Mouse (Mus musculus) forebrain, embryonic 16.5 days (tissue): Measurements from ENCODE around the gene Slc7a5. TPM values are rescaled to one million over a fixed set of nuclear protein-coding genes. Genes with fewer than 3 reads are reported as not detected.

Source experiments
- ATAC-seq: fragments of 200-750 bp; cut with Nextera tagmentation; 2 replicates; pipeline ENCODE4 v1.8.0; 2017; ENCODE audit warnings: mild to moderate bottlenecking, moderate library complexity
- H3K27ac ChIP-seq: fragments of 300-500 bp; sonication (generic); 2 replicates; pipeline ENCODE4 v1.5.1; 2014; ENCODE audit warnings: low read length, control low read depth
- H3K27me3 ChIP-seq: fragments of 300-500 bp; sonication (generic); replicated peaks from 2 replicates; pipeline ENCODE4 v1.6.1; 2014; ENCODE audit warnings: low read length; ENCODE audit not compliant: control insufficient read depth, insufficient read depth
- H3K36me3 ChIP-seq: fragments of 300-500 bp; sonication (generic); 2 replicates; pipeline ENCODE4 v1.6.1; 2014; ENCODE audit not compliant: control insufficient read depth, insufficient read depth
- H3K4me1 ChIP-seq: fragments of 300-500 bp; sonication (generic); replicated peaks from 2 replicates; pipeline ENCODE4 v1.6.1; 2014; ENCODE audit warnings: low read length; ENCODE audit not compliant: control insufficient read depth, insufficient read depth
- H3K4me2 ChIP-seq: fragments of 300-500 bp; sonication (generic); 2 replicates; pipeline ENCODE4 v1.6.1; 2014; ENCODE audit warnings: mild to moderate bottlenecking, low read length, control low read depth
- H3K4me3 ChIP-seq: fragments of 300-500 bp; sonication (generic); replicated peaks from 2 replicates; pipeline ENCODE4 v1.5.1; 2014; ENCODE audit warnings: mild to moderate bottlenecking, low read length, control low read depth
- H3K9ac ChIP-seq: fragments of 300-500 bp; sonication (generic); replicated peaks from 2 replicates; pipeline ENCODE4 v1.6.1; 2014; ENCODE audit warnings: low read depth, low read length, control low read depth
- H3K9me3 ChIP-seq: fragments of 300-500 bp; sonication (generic); 2 replicates; pipeline ENCODE4 v1.6.1; 2016; ENCODE audit warnings: low read length; ENCODE audit not compliant: control insufficient read depth
- WGBS: fragments of 180-500 bp; shearing (Covaris S2); extraction: QIAGEN DNeasy Blood & Tissue Kit; methylation state at CpG from one replicate; pipeline ENCODE4 v1.1.7; 2014; 5-methylcytosine and 5-hydroxymethylcytosine counted together
- polyA plus RNA-seq: library from polyadenylated mRNA; unstranded; fragments of >200 nt; fragmentation: Nextera tagmentation; extraction: Ambion mirVana; gene quantifications from 2 replicates; pipeline ENCODE4 v1.2.1, GENCODE M21; 2015

Gene Slc7a5
- polyA plus RNA-seq, 1 experiment from 2014 or later = 44.1 TPM

DNA sequence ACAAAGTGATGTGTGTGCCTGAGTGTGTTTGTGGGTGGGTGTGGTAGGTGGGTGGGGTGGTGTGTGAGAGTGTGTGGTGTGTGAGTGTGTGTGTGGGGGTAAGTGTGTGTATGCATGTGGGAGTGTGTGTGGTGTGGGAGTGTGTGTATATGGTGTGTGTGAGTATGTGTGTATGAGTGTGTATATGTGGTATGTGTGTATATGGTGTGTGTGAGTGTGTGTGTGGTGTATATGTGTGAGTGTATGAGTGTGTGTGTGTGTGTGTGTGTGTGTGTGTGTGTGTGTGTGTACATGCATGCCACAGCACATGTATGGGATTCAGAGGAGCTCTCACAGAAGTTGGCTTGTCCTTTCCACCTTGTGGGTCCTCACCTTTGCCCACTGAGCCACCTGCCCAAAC lies 60.7 kb downstream of the Slc7a5 start:
- H3K4me1 ChIP-seq = peaks cover 9% of the 10 kb centered on the region
- no peak overlapping the region for H3K4me2 ChIP-seq
- no peak overlapping the region for H3K27ac ChIP-seq
- no peak overlapping the region for H3K9ac ChIP-seq
- no peak overlapping the region for H3K4me3 ChIP-seq
- no peaks in the 10 kb centered on the region for H3K36me3 ChIP-seq
- no peaks in the 10 kb centered on the region for H3K9me3 ChIP-seq
- H3K27me3 ChIP-seq = no peaks in the 10 kb centered on the region
- no peak for ATAC-seq

DNA sequence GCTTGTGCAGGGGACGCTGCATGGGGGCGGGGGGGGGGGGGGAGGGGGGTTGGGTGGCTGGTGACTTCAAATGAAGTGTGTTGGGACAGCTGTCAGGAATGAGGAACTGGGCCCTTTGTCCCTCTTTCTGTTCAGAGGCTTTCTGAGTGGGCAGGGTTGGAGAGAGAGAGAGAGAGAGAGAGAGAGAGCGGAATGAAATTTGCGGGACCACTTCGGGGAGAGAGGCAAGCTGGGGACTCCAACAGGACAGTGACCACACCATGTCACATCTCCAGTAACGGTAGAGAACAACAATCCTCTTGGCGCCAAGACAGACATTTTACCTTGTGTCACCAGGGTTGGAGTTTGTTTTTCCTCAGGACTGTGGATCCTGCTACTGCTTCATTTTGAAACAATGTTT lies 62.7 kb downstream of the Slc7a5 start:
- Histone ChIP-seq H3K9ac (no peak overlapping the region), H3K4me2 (no peak overlapping the region), H3K27me3 (no peaks in the 10 kb centered on the region), H3K4me3 (no peak overlapping the region), H3K4me1 (no peaks in the 10 kb centered on the region), H3K9me3 (no peaks in the 10 kb centered on the region), H3K27ac (no peak overlapping the region), H3K36me3 (no peaks in the 10 kb centered on the region)
- 65% methylated on average over 5 of the region's 7 CpGs for WGBS
- ATAC-seq = no peak

DNA sequence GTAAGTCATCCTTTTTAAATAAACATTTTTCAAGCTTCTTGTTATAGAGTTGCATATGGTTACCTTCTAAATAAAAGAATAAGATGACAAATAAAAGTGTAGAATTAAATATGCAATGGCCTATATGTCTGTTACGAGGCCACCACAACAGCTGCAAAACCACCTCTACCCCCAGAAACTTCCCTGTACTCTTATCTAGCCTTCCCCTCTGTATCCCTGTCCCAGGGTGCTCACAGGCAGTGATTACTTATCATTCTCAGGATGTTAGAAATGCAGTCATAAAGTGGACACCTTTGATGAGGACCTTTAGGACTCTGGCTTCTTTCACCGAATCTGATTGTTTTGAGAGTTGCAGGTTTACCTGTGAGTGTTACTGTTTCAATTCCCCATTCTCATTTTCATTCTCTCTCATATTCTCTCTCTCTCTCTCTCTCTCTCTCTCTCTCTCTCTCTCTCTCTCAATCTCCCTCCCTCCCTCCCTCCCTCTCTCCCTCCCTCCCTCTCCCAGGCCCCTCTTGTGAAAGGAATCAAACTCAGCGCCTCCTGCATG lies 64.2 kb downstream of the Slc7a5 start:
- 86% methylated on average over 3 of the region's 3 CpGs for WGBS
- no peaks in the 10 kb centered on the region for H3K27me3 ChIP-seq
- no peak overlapping the region for H3K4me3 ChIP-seq
- H3K36me3 ChIP-seq = no peaks in the 10 kb centered on the region
- H3K9me3 ChIP-seq = no peaks in the 10 kb centered on the region
- no peaks in the 10 kb centered on the region for H3K4me1 ChIP-seq
- H3K27ac ChIP-seq = no peak overlapping the region
- ATAC-seq = no peak
- no peak overlapping the region for H3K4me2 ChIP-seq
- H3K9ac ChIP-seq = no peak overlapping the region

DNA sequence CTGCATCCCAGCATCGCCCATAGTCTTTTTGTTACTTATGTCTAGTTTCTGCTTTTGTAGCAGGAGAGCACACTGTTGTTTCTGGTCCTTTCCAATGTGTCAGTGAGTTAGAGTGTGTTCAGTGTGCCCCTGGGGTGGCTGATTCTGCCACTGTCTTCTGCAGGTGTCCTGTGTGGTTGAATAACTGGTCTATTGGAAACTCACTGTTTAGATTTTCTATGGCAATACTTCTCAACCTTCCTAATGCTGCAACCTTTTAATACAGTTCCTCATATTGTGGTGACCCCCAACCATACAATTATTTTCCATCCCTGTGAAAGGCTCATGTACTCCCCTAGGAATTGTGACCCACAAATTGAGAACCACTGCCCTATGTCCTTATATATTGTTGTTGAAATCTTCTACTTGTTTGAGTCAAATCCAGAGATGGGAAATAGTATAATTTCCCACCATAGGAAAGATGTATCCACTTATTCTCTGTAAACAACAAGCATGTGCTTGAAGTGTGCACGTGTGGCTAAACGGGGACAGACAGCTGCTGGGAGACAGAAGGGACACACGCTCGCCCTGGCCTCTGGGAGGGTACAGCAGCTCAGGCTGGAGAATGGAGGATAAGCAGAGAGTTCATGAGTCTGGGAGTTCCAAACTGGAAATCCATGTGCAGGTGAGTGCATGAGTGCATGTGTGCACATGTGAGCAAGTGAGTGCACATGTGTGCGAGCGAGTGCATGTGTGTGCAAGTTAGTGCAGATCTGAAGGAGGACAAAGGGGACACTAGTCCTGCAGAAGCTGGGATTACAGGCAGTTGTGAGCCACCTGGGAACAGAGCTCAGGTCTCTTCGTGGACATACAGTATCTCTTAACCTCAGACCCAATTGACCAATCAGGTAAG lies 65.2 kb downstream of the Slc7a5 start:
- 88% methylated on average over 8 of the region's 8 CpGs for WGBS
- H3K4me3 ChIP-seq = no peak overlapping the region
- no peak overlapping the region for H3K27ac ChIP-seq
- H3K4me2 ChIP-seq = no peak overlapping the region
- H3K9ac ChIP-seq = no peak overlapping the region
- H3K36me3 ChIP-seq = no peaks in the 10 kb centered on the region
- ATAC-seq = no peak
- no peaks in the 10 kb centered on the region for H3K4me1 ChIP-seq
- no peaks in the 10 kb centered on the region for H3K9me3 ChIP-seq
- H3K27me3 ChIP-seq = no peaks in the 10 kb centered on the region

GRCm38 (mm10) chr8:121841242-121841641 lies 66.3 kb downstream of the Slc7a5 start:
- peak; percentile 20; the same call in 1 of the 2 replicates for ATAC-seq

GRCm38 (mm10) chr8:121832503-121832902 lies 75.0 kb downstream of the Slc7a5 start:
- no peak overlapping the region; the same call in 1 of the 2 replicates for H3K27ac ChIP-seq
- no peaks in the 10 kb centered on the region for H3K36me3 ChIP-seq
- peak overlapping the region; percentile 20; the same call in 1 of the 2 replicates for H3K4me3 ChIP-seq
- H3K9me3 ChIP-seq = no peaks in the 10 kb centered on the region
- 15% methylated on average over 6 of the region's 6 CpGs for WGBS
- peak overlapping the region; percentile 13; the same call in 1 of the 2 replicates for H3K4me2 ChIP-seq
- H3K4me1 ChIP-seq = peaks cover 18% of the 10 kb centered on the region
- ATAC-seq = 0 out of 2 replicates have a peak, but pooled peaks have one; percentile 31
- no peaks in the 10 kb centered on the region for H3K27me3 ChIP-seq
- H3K9ac ChIP-seq = no peak overlapping the region

More at GRCm38 (mm10) chr8:121841242-121841641, 66.3 kb downstream of the Slc7a5 start:
- 45% methylated on average over 8 of the region's 8 CpGs for WGBS
- no peak overlapping the region; the same call in 1 of the 2 replicates for H3K4me3 ChIP-seq
- H3K9ac ChIP-seq = no peak overlapping the region
- no peak overlapping the region for H3K4me2 ChIP-seq
- H3K27me3 ChIP-seq = no peaks in the 10 kb centered on the region
- H3K9me3 ChIP-seq = no peaks in the 10 kb centered on the region
- no peaks in the 10 kb centered on the region for H3K4me1 ChIP-seq
- no peak overlapping the region for H3K27ac ChIP-seq
- no peaks in the 10 kb centered on the region for H3K36me3 ChIP-seq

DNA sequence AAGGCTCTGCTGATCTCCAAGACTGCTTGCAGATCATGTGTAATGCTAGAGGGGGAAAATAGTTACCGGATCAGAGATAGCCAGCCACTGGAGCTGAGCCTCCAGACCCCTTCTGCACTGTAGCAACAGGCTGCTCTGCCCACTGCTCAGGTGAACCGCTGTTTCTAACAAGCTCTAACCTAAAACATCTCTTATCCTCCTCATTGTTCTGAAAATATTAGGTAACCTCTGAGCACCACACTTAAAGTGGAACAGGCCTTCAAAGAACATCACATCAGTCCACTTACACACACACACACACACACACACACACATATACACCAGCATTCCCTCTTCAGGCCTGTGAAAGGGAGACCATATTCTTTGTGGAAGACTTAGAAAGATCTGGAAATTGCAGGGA lies 75.4 kb downstream of the Slc7a5 start:
- no peak overlapping the region for H3K27ac ChIP-seq
- no peak overlapping the region for H3K4me3 ChIP-seq
- WGBS = 82% methylated on average over 2 of the region's 2 CpGs
- H3K27me3 ChIP-seq = no peaks in the 10 kb centered on the region
- no peaks in the 10 kb centered on the region for H3K9me3 ChIP-seq
- peaks cover 18% of the 10 kb centered on the region for H3K4me1 ChIP-seq
- H3K36me3 ChIP-seq = no peaks in the 10 kb centered on the region
- no peak overlapping the region for H3K9ac ChIP-seq
- ATAC-seq = no peak
- H3K4me2 ChIP-seq = peak overlapping the region; percentile 13; the same call in 1 of the 2 replicates

Other genes starting within 250 kb of the Slc7a5 start
- gene Jph3, start 178.1 kb downstream of the Slc7a5 start, polyA plus RNA-seq = 93.4 and 95.3 TPM in 2 replicates
- gene Klhdc4, start 78.1 kb downstream of the Slc7a5 start, polyA plus RNA-seq = 45.8 and 51.5 TPM in 2 replicates
- gene Car5a, start 37.2 kb upstream of the Slc7a5 start, polyA plus RNA-seq = 0.50 and 0.72 TPM in 2 replicates
- gene Banp, start 42.1 kb upstream of the Slc7a5 start, polyA plus RNA-seq = 68.4 and 69.9 TPM in 2 replicates